Mouse (Mus musculus) megakaryocyte, embryonic 14.5 days (primary cell): Measurements from ENCODE around the gene Anks1b. TPM values are rescaled to one million over a fixed set of nuclear protein-coding genes. Genes with fewer than 3 reads are reported as not detected.

Experiments
- H3K27me3 ChIP-seq: replicated peaks from 2 replicates; pipeline ENCODE3; 2012; ENCODE audit warnings: inconsistent platforms
- H3K36me3 ChIP-seq: replicated peaks from 2 replicates; pipeline ENCODE3; 2012; ENCODE audit warnings: low read length, inconsistent platforms, mixed read lengths
- H3K4me1 ChIP-seq: 2 replicates; pipeline ENCODE4 v1.6.1; 2012; ENCODE audit warnings: inconsistent platforms
- H3K4me3 ChIP-seq: replicated peaks from 2 replicates; pipeline ENCODE3; 2012; ENCODE audit warnings: moderate library complexity, mild to moderate bottlenecking, inconsistent platforms
- H3K9me3 ChIP-seq: 2 replicates; pipeline ENCODE4 v1.6.1; 2012; ENCODE audit warnings: inconsistent platforms
- FLI1 ChIP-seq: IDR thresholded peaks from 2 replicates; pipeline ENCODE4 v1.6.1; 2012; ENCODE audit warnings: low read length, inconsistent platforms, mixed read lengths
- GATA1 ChIP-seq: IDR thresholded peaks from 3 replicates; pipeline ENCODE4 v1.6.1; 2012; ENCODE audit warnings: mixed read lengths, low read length, inconsistent platforms, borderline replicate concordance
- polyA plus RNA-seq: library from polyadenylated mRNA; stranded (reverse); fragments of >175 nt; gene quantifications from 2 replicates; pipeline ENCODE4 v1.2.3, GENCODE M21; 2012; ENCODE audit warnings: low replicate concordance; ENCODE audit not compliant: insufficient read depth

Anks1b gene
- polyA plus RNA-seq, 1 experiment, result not detected

GRCm38 (mm10) chr10:90969355-90970174, 1096.3 kb downstream of the Anks1b start:
- H3K9me3 ChIP-seq, result 0 out of 2 replicates have a peak, but pooled peaks cover 6% of the 10 kb centered on the region
- H3K4me1 ChIP-seq, result peaks cover 19% of the 10 kb centered on the region
- H3K4me3 ChIP-seq, result peak overlapping the region; percentile 90
- TF ChIP-seq GATA1 (no peak), FLI1 (no peak)
- peaks cover 63% of the 10 kb centered on the region for H3K27me3 ChIP-seq
- H3K36me3 ChIP-seq, result no peaks in the 10 kb centered on the region

DNA sequence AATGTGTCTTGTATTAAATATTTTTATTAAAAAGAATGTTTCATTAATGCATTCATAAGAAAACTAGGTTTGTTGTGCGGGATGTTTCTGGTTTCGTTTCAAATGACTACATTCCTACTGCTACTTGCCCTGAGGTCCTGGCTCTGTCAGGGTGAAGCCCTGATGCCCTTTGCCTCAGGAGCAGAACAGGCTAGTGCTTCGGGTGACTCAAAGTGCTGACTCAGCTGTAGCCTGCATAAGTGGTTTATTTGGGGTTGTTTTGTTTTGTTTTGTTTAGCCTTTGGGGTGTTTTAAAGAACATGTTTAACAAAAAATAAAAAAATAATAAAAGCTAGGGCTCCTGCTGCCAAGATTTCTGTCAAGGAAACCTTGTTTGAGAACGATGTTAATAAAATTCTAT, 1097.3 kb downstream of the Anks1b start:
- Histone ChIP-seq H3K4me1 (peaks cover 22% of the 10 kb centered on the region), H3K27me3 (peaks cover 54% of the 10 kb centered on the region), H3K36me3 (no peaks in the 10 kb centered on the region), H3K4me3 (peak overlapping the region; percentile 62), H3K9me3 (0 out of 2 replicates have a peak, but pooled peaks cover 6% of the 10 kb centered on the region)
- no peak for TF ChIP-seq FLI1
- no peak for TF ChIP-seq GATA1

DNA sequence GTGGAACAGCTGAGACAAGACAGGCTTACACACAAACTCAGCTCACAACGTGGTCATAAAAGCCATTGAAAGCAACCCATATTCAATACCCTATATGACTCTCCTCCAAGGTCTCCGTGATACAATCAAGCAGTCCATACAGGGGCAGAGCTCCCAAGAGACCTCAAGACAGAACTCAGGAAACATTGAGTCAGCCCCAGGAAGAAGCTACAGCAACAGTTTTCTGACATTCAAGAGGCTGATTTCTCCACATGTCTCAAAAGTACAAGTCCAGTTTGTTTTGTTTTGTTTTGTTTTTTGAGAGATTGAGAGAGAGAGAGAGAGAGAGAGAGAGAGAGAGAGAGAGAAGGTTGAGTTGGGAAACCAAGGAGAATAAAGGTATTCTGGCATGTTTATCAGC, 1100.8 kb downstream of the Anks1b start:
- peaks cover 19% of the 10 kb centered on the region for H3K4me1 ChIP-seq
- TF ChIP-seq FLI1 (no peak), GATA1 (no peak)

DNA sequence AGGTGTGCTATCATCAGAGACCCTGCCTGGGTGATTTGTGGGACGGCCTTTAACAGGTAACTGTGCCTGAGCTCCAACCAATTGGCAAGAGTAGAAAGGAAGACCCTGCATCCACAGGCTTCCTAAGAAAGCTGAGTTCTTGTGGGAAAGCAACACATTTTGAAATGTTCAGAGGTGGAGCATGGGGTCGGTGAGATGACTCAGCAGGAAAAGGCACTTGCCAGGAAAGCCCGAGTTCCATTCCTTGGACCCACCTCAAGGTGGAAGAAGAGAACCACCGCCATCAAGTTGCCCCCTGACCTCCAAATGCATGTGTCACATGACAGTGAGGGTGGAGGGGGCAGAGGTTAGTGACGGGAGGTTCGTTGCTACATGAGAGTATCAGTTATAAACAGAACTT, 1101.2 kb downstream of the Anks1b start:
- Histone ChIP-seq H3K36me3 (no peaks in the 10 kb centered on the region), H3K4me3 (no peak overlapping the region), H3K4me1 (peaks cover 15% of the 10 kb centered on the region), H3K27me3 (peaks cover 15% of the 10 kb centered on the region), H3K9me3 (peaks cover 11% of the 10 kb centered on the region)
- TF ChIP-seq FLI1 (no peak), GATA1 (no peak)

More for the DNA sequence above, 1100.8 kb downstream of the Anks1b start:
- peaks cover 10% of the 10 kb centered on the region; the same call in 1 of the 2 replicates for H3K9me3 ChIP-seq
- peaks cover 19% of the 10 kb centered on the region for H3K27me3 ChIP-seq
- H3K36me3 ChIP-seq, result no peaks in the 10 kb centered on the region
- H3K4me3 ChIP-seq, result no peak overlapping the region

GRCm38 (mm10) chr10:90981811-90982210, 1108.5 kb downstream of the Anks1b start:
- TF ChIP-seq FLI1, result no peak
- no peak for TF ChIP-seq GATA1
- Histone ChIP-seq H3K9me3 (peaks cover 15% of the 10 kb centered on the region), H3K36me3 (peaks cover 30% of the 10 kb centered on the region), H3K4me1 (no peaks in the 10 kb centered on the region), H3K4me3 (no peak overlapping the region), H3K27me3 (no peaks in the 10 kb centered on the region)

- Histone ChIP-seq H3K27me3 (no peaks in the 10 kb centered on the region), H3K4me1 (no peaks in the 10 kb centered on the region), H3K36me3 (peaks cover 41% of the 10 kb centered on the region), H3K9me3 (peaks cover 15% of the 10 kb centered on the region), H3K4me3 (no peak overlapping the region)
- TF ChIP-seq FLI1 (no peak), GATA1 (no peak)
Observed at GRCm38 (mm10) chr10:90983046-90983445, 1109.7 kb downstream of the Anks1b start.

- H3K4me3 ChIP-seq, result no peak overlapping the region
- no peaks in the 10 kb centered on the region for H3K27me3 ChIP-seq
- peaks cover 88% of the 10 kb centered on the region for H3K36me3 ChIP-seq
- no peaks in the 10 kb centered on the region; the same call in 1 of the 2 replicates for H3K4me1 ChIP-seq
- TF ChIP-seq GATA1 (no peak), FLI1 (no peak)
- no peaks in the 10 kb centered on the region for H3K9me3 ChIP-seq
Observed at GRCm38 (mm10) chr10:90990340-90990739, 1117.0 kb downstream of the Anks1b start.

- peaks cover 95% of the 10 kb centered on the region for H3K36me3 ChIP-seq
- H3K27me3 ChIP-seq, result no peaks in the 10 kb centered on the region
- TF ChIP-seq FLI1 (no peak), GATA1 (no peak)
- no peak overlapping the region for H3K4me3 ChIP-seq
- no peaks in the 10 kb centered on the region for H3K9me3 ChIP-seq
- no peaks in the 10 kb centered on the region; the same call in 1 of the 2 replicates for H3K4me1 ChIP-seq
Observed at GRCm38 (mm10) chr10:90992237-90992636, 1118.9 kb downstream of the Anks1b start.

- Histone ChIP-seq H3K4me3 (no peak overlapping the region), H3K4me1 (peaks cover 3% of the 10 kb centered on the region; the same call in 1 of the 2 replicates), H3K27me3 (no peaks in the 10 kb centered on the region), H3K9me3 (no peaks in the 10 kb centered on the region), H3K36me3 (peaks cover 96% of the 10 kb centered on the region)
- no peak for TF ChIP-seq GATA1
- TF ChIP-seq FLI1, result no peak
Observed at GRCm38 (mm10) chr10:90993869-90994268, 1120.6 kb downstream of the Anks1b start.

DNA sequence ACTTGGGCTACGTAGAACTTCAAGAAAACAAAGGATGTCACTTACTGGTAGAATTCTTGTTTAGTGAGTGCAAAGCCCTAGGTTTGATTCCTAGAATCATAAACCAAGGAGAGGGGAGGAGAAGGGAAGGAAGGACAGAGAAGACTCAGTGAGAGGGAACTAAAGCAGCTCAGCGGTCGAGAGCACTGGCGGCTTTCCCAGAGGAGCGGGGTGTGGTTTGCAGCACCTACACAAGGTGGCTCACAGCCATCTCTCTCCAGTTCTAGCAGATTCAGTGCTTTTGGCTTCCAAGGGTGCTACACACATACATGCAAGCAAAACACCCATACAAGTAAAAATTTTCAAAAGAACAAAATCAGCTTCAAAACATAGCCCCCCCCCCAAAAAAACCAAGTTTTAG, 1126.6 kb downstream of the Anks1b start:
- TF ChIP-seq GATA1 (no peak), FLI1 (no peak)
- H3K9me3 ChIP-seq, result no peaks in the 10 kb centered on the region
- H3K27me3 ChIP-seq, result no peaks in the 10 kb centered on the region
- H3K4me3 ChIP-seq, result no peak overlapping the region
- H3K36me3 ChIP-seq, result peaks cover 87% of the 10 kb centered on the region
- H3K4me1 ChIP-seq, result peaks cover 3% of the 10 kb centered on the region; the same call in 1 of the 2 replicates
